Mouse (Mus musculus): Measurements from ENCODE around the gene Ccm2. TPM values are rescaled to one million over a fixed set of nuclear protein-coding genes. Genes with fewer than 3 reads are reported as not detected.

The Ccm2 gene
- polyA plus RNA-seq (2014; fragmentation: Illumina TruSeq; extraction: RNeasy Lipid Tissue Mini Kit (QIAGEN cat#74804); ENCODE audit: low read depth, low replicate concordance), result 1.1 TPM

DNA sequence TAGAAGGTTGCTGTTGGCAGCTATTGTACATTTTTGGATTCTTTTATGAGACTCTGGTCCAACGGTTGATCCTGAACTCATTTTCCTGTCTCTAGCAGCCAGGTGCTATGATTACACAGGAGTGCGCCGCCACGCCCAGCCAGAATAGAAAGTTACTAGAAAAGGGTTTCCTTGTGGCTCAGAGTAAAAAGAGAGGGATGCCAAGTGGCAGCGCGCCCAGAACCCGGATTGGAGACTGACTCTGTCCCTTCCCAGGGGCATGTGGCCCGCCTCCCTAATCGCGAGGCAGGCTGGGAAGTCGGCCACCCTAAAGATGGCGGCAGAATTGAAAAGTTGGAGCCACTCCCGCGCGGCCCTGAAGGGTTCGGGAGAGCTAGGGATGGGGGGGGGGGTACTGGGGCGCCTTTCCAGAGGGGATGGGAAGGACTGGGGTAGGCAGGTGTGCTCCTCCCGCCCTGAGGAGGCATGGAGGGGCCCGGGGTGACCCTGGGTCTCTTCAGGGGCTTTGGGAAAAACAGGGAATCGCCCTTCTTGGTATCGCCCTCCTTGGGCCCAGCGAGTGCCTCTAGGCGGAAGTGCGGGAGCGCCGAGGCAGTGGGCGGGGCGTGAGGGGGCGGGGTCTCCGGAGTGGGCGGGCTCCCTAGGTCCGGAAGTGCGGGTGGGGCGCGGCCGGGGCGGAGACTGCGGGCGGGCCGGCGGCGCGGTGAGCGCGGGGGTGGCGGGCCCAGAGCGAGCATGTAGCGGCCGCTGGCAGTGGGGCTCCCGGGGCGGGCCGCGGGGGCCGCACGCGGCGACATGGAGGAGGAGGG, at the start of gene Ccm2:
Gene Ccm2 (plus strand): TSS at position 683 of the 809 bp plus-strand sequence.

DNA sequence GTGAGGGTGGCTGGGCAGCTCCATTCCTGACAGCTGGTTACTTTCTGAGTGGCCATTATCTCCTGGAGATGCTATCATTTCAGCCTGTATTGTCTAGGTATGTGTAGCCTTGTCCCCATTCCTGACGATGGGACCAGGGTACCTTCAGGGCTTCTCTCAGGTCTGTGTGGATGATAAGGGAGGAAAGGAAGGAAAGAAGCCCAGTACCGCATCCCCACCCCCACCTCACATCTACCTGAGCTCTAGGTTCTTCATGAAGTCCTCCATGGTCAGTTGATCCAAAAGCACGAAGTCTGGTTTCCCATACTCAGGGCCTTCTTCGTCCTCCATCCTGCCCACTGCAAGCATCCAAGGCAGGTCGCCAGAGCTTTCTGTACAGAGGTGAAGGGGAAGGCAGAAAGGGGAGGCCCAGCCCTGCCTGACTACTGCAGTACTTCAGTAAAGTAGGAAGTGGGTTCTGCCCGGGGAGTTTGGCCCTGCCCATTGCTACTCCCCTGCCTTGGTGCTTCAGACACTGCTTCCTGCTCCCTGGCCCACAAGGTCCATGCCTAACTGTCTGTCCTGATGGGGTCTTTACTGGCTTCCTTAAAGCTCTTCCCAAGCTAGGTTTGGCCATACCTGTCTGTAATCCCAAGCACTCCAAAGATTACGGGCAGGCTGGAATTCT, 26.0 kb upstream of the Ccm2 start, which contains the start of gene Myo1g:
Gene Myo1g (minus strand): TSS at position 459 of the 667 bp plus-strand sequence.

DNA sequence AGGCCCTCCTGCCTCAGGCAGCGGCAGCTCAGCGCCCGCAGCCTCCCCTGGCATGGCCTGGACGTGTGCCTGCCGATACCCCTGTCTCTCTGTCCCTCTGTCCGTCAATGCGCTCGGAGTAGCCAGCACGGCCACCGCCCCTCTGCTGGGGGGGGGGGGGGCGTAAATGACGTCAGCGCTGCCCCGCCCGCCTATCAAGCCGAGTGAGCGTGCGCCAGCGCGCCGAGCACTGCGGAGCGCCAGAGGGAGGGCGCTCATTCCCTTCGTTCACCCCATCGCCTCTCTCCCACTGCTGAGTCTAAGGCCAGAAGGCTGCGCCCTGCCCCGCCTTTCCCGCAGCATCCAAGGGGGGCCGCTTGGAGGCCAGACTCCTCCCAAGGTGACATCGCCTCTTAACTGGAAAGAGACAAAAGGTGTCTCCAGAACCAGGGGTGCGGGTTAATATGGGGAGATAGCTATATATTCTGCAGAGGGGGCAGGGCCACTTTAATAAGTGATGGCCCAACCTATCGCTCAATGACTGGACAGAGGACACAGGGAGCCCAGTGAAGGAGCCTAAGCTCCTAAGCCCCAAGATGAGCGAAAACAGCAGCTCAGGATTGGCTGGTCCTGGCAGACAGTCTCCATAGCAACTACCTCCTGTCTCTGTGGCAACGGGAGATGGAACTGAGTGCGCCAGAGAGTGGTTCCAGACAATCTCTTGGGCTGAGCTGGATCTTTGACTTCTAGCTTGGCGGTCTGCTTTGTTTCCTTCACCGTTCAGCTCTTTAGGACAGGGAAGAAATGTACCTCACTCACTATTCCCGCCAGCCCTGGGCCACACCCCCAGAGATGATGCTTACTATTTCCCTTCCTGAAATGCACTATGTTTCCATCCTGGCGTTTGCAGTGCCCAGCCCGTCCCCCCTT, 59.1 kb downstream of the Ccm2 start, which contains the start of gene Nacad:
Gene Nacad (minus strand): TSS at position 563 of the 909 bp plus-strand sequence.

DNA sequence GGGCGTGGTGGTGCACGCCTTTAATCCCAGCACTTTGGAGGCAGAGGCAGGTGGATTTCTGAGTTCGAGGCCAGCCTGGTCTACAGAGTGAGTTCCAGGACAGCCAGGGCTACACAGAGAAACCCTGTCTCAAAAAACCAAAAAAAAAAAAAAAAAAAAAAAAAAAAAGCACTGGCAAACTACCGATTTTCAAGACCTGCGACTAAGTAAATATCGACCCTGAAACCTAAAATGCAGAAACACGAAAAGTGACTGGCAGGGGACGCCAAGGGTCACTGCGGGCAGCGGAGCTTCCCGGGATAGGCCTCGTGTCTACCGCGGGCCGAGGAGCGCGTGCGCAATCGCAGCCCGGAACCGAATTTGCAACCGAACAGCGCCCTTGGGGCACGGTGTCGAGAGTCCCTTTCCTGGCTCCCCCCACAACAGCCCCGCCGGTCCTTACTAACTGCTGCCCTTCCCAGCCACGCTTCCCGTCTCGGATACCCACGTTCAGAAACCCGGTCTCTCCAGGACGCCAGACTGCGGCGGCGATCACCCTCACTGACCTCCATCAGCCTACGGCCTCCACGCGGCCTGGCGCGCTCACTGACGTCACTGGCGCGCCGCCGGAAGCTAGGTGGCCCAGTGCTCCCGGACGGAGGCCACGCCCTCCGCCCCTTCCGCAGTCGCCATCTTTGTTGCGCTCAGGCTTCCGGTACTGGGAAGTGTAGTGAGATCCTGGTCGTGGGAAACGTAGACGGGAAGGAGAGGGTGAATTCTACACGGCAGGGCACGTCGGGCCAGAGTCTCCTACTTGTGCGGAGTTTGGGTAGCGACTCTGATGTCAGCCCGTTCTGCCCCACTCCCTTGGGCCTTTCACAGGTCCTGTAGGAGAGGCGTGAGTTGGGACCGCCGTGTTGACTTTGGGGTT, 79.0 kb downstream of the Ccm2 start, which contains the start of gene Tbrg4:
Gene Tbrg4 (minus strand): TSS at position 590 of the 910 bp plus-strand sequence.

DNA sequence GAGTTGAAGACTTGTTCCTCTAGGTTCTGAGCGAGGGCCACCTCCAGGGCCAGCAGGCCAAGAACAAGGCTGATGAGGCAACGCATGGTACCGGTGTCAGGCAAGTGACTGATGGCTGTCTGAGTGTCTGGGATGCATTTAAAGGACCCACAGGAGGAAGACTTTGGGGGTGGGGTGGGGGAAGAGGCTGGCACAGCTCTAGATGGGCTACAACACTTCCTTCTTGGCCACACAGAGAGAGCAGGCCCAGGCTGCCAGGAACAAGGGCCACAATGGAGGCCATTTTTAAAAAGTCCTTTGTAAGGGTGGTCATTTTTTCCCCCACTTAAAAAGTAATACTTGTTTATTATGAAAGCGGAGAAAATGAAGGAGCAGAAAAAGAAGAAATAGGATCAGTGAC, 91.8 kb downstream of the Ccm2 start, which contains the start of gene Wap:
Gene Wap (minus strand): TSS at position 101 of the 400 bp plus-strand sequence.

Other genes with a start within 250 kb of the Ccm2 start
- gene Zmiz2, start 157.8 kb upstream of the Ccm2 start, polyA plus RNA-seq (2014; fragmentation: Illumina TruSeq; extraction: RNeasy Lipid Tissue Mini Kit (QIAGEN cat#74804); ENCODE audit: low read depth, low replicate concordance), result 1.9 TPM
- 844 TPM for gene Ppia, start 131.4 kb upstream of the Ccm2 start, polyA plus RNA-seq (2014; fragmentation: Illumina TruSeq; extraction: RNeasy Lipid Tissue Mini Kit (QIAGEN cat#74804); ENCODE audit: low read depth, low replicate concordance)
- gene H2afv, start 102.4 kb upstream of the Ccm2 start, polyA plus RNA-seq (2014; fragmentation: Illumina TruSeq; extraction: RNeasy Lipid Tissue Mini Kit (QIAGEN cat#74804); ENCODE audit: low read depth, low replicate concordance), result 5.1 TPM
- 42.9 TPM for gene Purb, start 71.0 kb upstream of the Ccm2 start, polyA plus RNA-seq (2014; fragmentation: Illumina TruSeq; extraction: RNeasy Lipid Tissue Mini Kit (QIAGEN cat#74804); ENCODE audit: low read depth, low replicate concordance)
- gene Myo1g, start 25.9 kb upstream of the Ccm2 start, polyA plus RNA-seq (2014; fragmentation: Illumina TruSeq; extraction: RNeasy Lipid Tissue Mini Kit (QIAGEN cat#74804); ENCODE audit: low read depth, low replicate concordance), result not detected
- not detected for gene Nacad, start 59.2 kb downstream of the Ccm2 start, polyA plus RNA-seq (2014; fragmentation: Illumina TruSeq; extraction: RNeasy Lipid Tissue Mini Kit (QIAGEN cat#74804); ENCODE audit: low read depth, low replicate concordance)
- 1.8 TPM for gene Tbrg4, start 79.2 kb downstream of the Ccm2 start, polyA plus RNA-seq (2014; fragmentation: Illumina TruSeq; extraction: RNeasy Lipid Tissue Mini Kit (QIAGEN cat#74804); ENCODE audit: low read depth, low replicate concordance)
- gene Wap, start 91.8 kb downstream of the Ccm2 start, polyA plus RNA-seq (2014; fragmentation: Illumina TruSeq; extraction: RNeasy Lipid Tissue Mini Kit (QIAGEN cat#74804); ENCODE audit: low read depth, low replicate concordance), result not detected
- gene Ramp3, start 111.6 kb downstream of the Ccm2 start, polyA plus RNA-seq (2014; fragmentation: Illumina TruSeq; extraction: RNeasy Lipid Tissue Mini Kit (QIAGEN cat#74804); ENCODE audit: low read depth, low replicate concordance), result not detected

All from testis, adult 10 weeks (tissue).